Mouse (Mus musculus) NIH3T3 (cell line): ENCODE measurements around the gene Wdr61.
A peak's percentile ranks its signal among the peaks of the same experiment; 100 is the strongest.

Source experiments
- DNase-seq: peaks from one replicate; pipeline ENCODE4 v3.0.0-alpha.2; 2012; ENCODE audit warnings: low read depth

Wdr61 gene

GRCm38 (mm10) chr9:54676531-54676986 lies 57.8 kb downstream of the Wdr61 start:
- peak; percentile 83 for DNase-seq

GRCm38 (mm10) chr9:54673887-54674286 lies 60.4 kb downstream of the Wdr61 start:
- DNase-seq = no peak

GRCm38 (mm10) chr9:54671962-54672361 lies 62.4 kb downstream of the Wdr61 start:
- no peak for DNase-seq

- DNase-seq = peak; percentile 48
Observed at GRCm38 (mm10) chr9:54668455-54668854, 65.9 kb downstream of the Wdr61 start.

- DNase-seq = no peak
Observed at GRCm38 (mm10) chr9:54666116-54666515, 68.2 kb downstream of the Wdr61 start.
